Mouse (Mus musculus) cerebellum, adult 2 months (tissue): ENCODE results near the gene Shisa5.

ENCODE experiments used
- CTCF ChIP-seq: fragments of 200-500 bp; IDR thresholded peaks from 2 replicates; pipeline ENCODE4 v1.5.1; 2011; ENCODE audit warnings: low read depth, mild to moderate bottlenecking, control low read depth, low read length, moderate library complexity, borderline replicate concordance; ENCODE audit not compliant: insufficient read depth
- POLR2A ChIP-seq: fragments of 200-500 bp; IDR thresholded peaks from 2 replicates; pipeline ENCODE4 v1.6.1; 2011; ENCODE audit warnings: low read length, control low read depth, borderline replicate concordance; ENCODE audit not compliant: insufficient read depth

- TF ChIP-seq POLR2A (no peak), CTCF (no peak)
Observed at GRCm38 (mm10) chr9:109092799-109093198, 54.4 kb downstream of the Shisa5 start.
